Mouse (Mus musculus) megakaryocyte, embryonic 14.5 days (primary cell): ENCODE data around the gene Pik3c2b.

Experiments used
- FLI1 ChIP-seq: IDR thresholded peaks from 2 replicates; pipeline ENCODE4 v1.6.1; 2012; ENCODE audit warnings: low read length, inconsistent platforms, mixed read lengths
- GATA1 ChIP-seq: IDR thresholded peaks from 3 replicates; pipeline ENCODE4 v1.6.1; 2012; ENCODE audit warnings: mixed read lengths, low read length, inconsistent platforms, borderline replicate concordance

GRCm38 (mm10) chr1:133131936-133132335 is 86.5 kb downstream of the Pik3c2b start:
- TF ChIP-seq GATA1 = no peak
- TF ChIP-seq FLI1 = no peak
